Mouse (Mus musculus) stomach, embryonic 15.5 days (tissue): ENCODE results near the gene Tango6. TPM values are rescaled to one million over a fixed set of nuclear protein-coding genes. Genes with fewer than 3 reads are reported as not detected.

Source experiments
- ATAC-seq: fragments of 200-750 bp; cut with Nextera tagmentation; 2 replicates; pipeline ENCODE4 v1.8.0; 2017; ENCODE audit warnings: low read depth, moderate number of reproducible peaks, moderate TSS enrichment; ENCODE audit not compliant: insufficient read depth, low FRiP score
- H3K27ac ChIP-seq: fragments of 300-500 bp; sonication (generic); 2 replicates; pipeline ENCODE4 v1.5.1; 2015; ENCODE audit warnings: mild to moderate bottlenecking, inconsistent platforms
- H3K27me3 ChIP-seq: fragments of 300-500 bp; sonication (generic); replicated peaks from 2 replicates; pipeline ENCODE4 v1.6.1; 2015; ENCODE audit warnings: inconsistent platforms
- H3K36me3 ChIP-seq: fragments of 300-500 bp; sonication (generic); 2 replicates; pipeline ENCODE4 v1.6.1; 2015; ENCODE audit warnings: inconsistent platforms
- H3K4me1 ChIP-seq: fragments of 300-500 bp; sonication (generic); 2 replicates; pipeline ENCODE4 v1.6.1; 2015; ENCODE audit warnings: inconsistent platforms
- H3K4me2 ChIP-seq: fragments of 300-500 bp; sonication (generic); 2 replicates; pipeline ENCODE4 v1.6.1; 2015; ENCODE audit warnings: mild to moderate bottlenecking, inconsistent platforms
- H3K4me3 ChIP-seq: fragments of 300-500 bp; sonication (generic); replicated peaks from 2 replicates; pipeline ENCODE4 v1.5.1; 2015; ENCODE audit warnings: inconsistent platforms
- H3K9ac ChIP-seq: fragments of 300-500 bp; sonication (generic); 2 replicates; pipeline ENCODE4 v1.6.1; 2015; ENCODE audit warnings: inconsistent platforms
- H3K9me3 ChIP-seq: fragments of 300-500 bp; sonication (generic); 2 replicates; pipeline ENCODE4 v1.6.1; 2016; ENCODE audit warnings: inconsistent platforms
- WGBS: fragments of 180-500 bp; shearing (Covaris S2); methylation state at CpG from one replicate; pipeline ENCODE4 v1.1.7; 2015; 5-methylcytosine and 5-hydroxymethylcytosine counted together
- polyA plus RNA-seq: library from polyadenylated mRNA; unstranded; fragments of >200 nt; fragmentation: Nextera tagmentation; extraction: Ambion mirVana; gene quantifications from 2 replicates; pipeline ENCODE4 v1.2.1, GENCODE M21; 2015

Tango6 gene
- polyA plus RNA-seq, 1 experiment from 2014 or later: 7.8 TPM

DNA sequence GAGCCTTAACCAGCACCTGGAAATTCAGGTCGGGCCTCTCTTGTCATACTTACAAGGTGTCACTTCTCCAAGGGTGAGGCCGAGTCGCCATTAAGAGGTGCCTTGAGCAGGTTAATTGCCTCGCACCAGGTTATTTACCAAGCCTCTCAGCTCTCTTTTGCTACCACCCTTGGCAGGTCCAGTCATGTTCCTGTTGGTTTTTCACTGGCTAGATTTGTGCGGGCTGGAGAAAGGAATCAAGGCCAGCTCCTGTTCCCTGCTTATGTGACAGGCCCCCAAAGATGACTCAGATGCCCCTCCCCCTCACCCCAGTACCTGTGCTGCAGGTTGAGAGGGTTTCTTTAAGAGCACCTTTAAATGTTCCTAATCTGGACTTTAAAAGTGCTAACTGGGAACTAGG is 36.1 kb upstream of the Tango6 start:
- 67% methylated on average over 5 of the region's 5 CpGs for WGBS
- no peak overlapping the region for H3K4me3 ChIP-seq
- peak overlapping the region; percentile 22; the same call in 1 of the 2 replicates for H3K4me2 ChIP-seq
- no peak overlapping the region for H3K9ac ChIP-seq
- H3K36me3 ChIP-seq: no peaks in the 10 kb centered on the region
- H3K27ac ChIP-seq: peak overlapping the region; percentile 86
- no peaks in the 10 kb centered on the region for H3K9me3 ChIP-seq
- ATAC-seq: peak; percentile 47
- H3K27me3 ChIP-seq: no peaks in the 10 kb centered on the region
- peaks cover 3% of the 10 kb centered on the region; the same call in 1 of the 2 replicates for H3K4me1 ChIP-seq

- no peaks in the 10 kb centered on the region for H3K27me3 ChIP-seq
- no peaks in the 10 kb centered on the region for H3K9me3 ChIP-seq
- peak overlapping the region; percentile 86 for H3K27ac ChIP-seq
- WGBS: 26% methylated on average over 2 of the region's 2 CpGs
- H3K36me3 ChIP-seq: no peaks in the 10 kb centered on the region
- no peak overlapping the region for H3K9ac ChIP-seq
- peak; percentile 24; the same call in 1 of the 2 replicates for ATAC-seq
- peaks cover 3% of the 10 kb centered on the region; the same call in 1 of the 2 replicates for H3K4me1 ChIP-seq
- H3K4me2 ChIP-seq: peak overlapping the region; percentile 22; the same call in 1 of the 2 replicates
- no peak overlapping the region for H3K4me3 ChIP-seq
Measured at GRCm38 (mm10) chr8:106647387-106647786, 35.5 kb upstream of the Tango6 start.

- Histone ChIP-seq H3K9ac (no peak overlapping the region), H3K9me3 (no peaks in the 10 kb centered on the region), H3K4me1 (peaks cover 3% of the 10 kb centered on the region; the same call in 1 of the 2 replicates), H3K4me3 (no peak overlapping the region), H3K4me2 (no peak overlapping the region), H3K27ac (no peak overlapping the region), H3K27me3 (no peaks in the 10 kb centered on the region), H3K36me3 (no peaks in the 10 kb centered on the region)
- WGBS: 90% methylated on average over 8 of the region's 8 CpGs
- no peak for ATAC-seq
Measured at GRCm38 (mm10) chr8:106648421-106648820, 34.4 kb upstream of the Tango6 start.

DNA sequence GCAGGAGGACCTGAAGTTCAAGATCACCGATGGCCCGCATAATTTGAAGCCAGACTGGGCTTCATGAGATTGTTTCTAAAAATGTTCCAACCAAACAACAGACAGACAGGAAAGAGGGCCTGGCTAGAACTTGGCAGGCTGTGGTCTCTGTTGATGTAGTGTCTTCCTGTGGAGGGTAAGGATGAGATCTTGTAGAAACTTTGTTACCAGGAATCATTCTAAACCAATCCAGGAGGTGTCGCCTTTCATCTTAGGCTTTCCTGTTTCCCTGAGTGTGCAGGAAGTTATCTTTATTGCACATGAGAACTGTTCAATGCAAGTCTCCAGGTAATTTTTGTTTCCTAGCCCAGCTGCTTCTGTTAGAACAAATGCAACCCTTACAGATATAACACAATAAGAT is 30.9 kb upstream of the Tango6 start:
- no peak for ATAC-seq

DNA sequence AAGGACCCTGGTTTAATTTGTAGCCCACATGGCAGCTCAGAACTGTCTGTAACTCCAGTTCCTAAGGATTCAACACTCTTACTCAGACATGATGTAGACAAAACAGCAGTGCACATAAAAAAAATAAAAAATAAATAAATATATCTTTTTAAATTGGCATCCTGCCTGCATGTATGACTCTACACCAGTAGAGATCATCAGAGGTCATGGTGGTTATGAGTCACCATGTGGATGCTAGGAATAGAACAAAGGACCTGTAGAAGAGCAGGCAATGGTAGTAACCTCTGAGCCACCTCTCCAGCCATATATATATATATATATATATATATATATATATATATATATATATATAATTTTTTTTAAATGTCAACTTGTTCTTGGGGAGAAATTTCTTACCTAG is 26.8 kb upstream of the Tango6 start:
- Histone ChIP-seq H3K4me2 (no peak overlapping the region), H3K4me1 (no peaks in the 10 kb centered on the region), H3K9ac (no peak overlapping the region), H3K4me3 (no peak overlapping the region), H3K27ac (no peak overlapping the region), H3K9me3 (no peaks in the 10 kb centered on the region), H3K36me3 (no peaks in the 10 kb centered on the region), H3K27me3 (no peaks in the 10 kb centered on the region)
- ATAC-seq: no peak

More for the DNA sequence above, 30.9 kb upstream of the Tango6 start:
- Histone ChIP-seq H3K4me2 (no peak overlapping the region), H3K4me3 (no peak overlapping the region), H3K4me1 (no peaks in the 10 kb centered on the region), H3K9ac (no peak overlapping the region), H3K9me3 (no peaks in the 10 kb centered on the region), H3K36me3 (no peaks in the 10 kb centered on the region), H3K27ac (no peak overlapping the region), H3K27me3 (no peaks in the 10 kb centered on the region)
- 83% methylated on average over 3 of the region's 3 CpGs for WGBS

- H3K4me2 ChIP-seq: no peak overlapping the region
- 45% methylated on average over 2 of the region's 2 CpGs for WGBS
- no peaks in the 10 kb centered on the region for H3K4me1 ChIP-seq
- no peak overlapping the region for H3K27ac ChIP-seq
- no peak overlapping the region for H3K9ac ChIP-seq
- no peak for ATAC-seq
- H3K4me3 ChIP-seq: no peak overlapping the region
- no peaks in the 10 kb centered on the region for H3K27me3 ChIP-seq
- no peaks in the 10 kb centered on the region for H3K9me3 ChIP-seq
- 0 out of 2 replicates have a peak, but pooled peaks cover 5% of the 10 kb centered on the region for H3K36me3 ChIP-seq
Measured at GRCm38 (mm10) chr8:106672786-106673185, 10.1 kb upstream of the Tango6 start.

GRCm38 (mm10) chr8:106674318-106674717 is 8.6 kb upstream of the Tango6 start:
- Histone ChIP-seq H3K36me3 (0 out of 2 replicates have a peak, but pooled peaks cover under 1% of the 10 kb centered on the region), H3K27ac (no peak overlapping the region), H3K4me2 (no peak overlapping the region), H3K27me3 (no peaks in the 10 kb centered on the region), H3K4me3 (no peak overlapping the region), H3K9me3 (no peaks in the 10 kb centered on the region), H3K9ac (no peak overlapping the region), H3K4me1 (no peaks in the 10 kb centered on the region)
- WGBS: 98% methylated on average over 15 of the region's 15 CpGs
- ATAC-seq: no peak

- H3K9ac ChIP-seq: no peak overlapping the region
- no peak overlapping the region for H3K4me2 ChIP-seq
- H3K27ac ChIP-seq: no peak overlapping the region
- no peak overlapping the region for H3K4me3 ChIP-seq
- no peaks in the 10 kb centered on the region for H3K27me3 ChIP-seq
- H3K4me1 ChIP-seq: no peaks in the 10 kb centered on the region
- WGBS: 79% methylated on average over 8 of the region's 8 CpGs
- H3K36me3 ChIP-seq: no peaks in the 10 kb centered on the region
- H3K9me3 ChIP-seq: no peaks in the 10 kb centered on the region
- no peak for ATAC-seq
Measured at GRCm38 (mm10) chr8:106674894-106675293, 8.0 kb upstream of the Tango6 start.

DNA sequence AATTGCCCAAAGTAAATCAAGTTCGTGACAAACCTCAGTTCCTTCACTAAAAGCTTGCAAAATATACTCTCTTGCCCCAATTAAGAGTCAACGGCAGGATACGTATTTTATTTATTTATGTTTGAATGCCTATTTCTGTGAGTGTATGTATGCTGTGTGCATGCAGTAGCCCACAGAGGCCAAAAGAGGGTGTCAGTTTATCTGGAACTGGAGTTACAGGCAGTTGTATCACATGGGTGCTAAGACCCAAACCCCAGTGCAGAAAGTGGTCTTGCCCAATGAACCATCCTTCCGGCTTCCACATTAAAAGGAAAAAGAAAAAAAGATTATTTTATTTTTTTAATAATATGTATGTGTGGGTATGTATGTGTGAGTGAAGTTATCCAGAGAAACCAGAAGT is 1.5 kb downstream of the Tango6 start:
- Histone ChIP-seq H3K9ac (no peak overlapping the region), H3K4me3 (no peak overlapping the region), H3K36me3 (no peaks in the 10 kb centered on the region), H3K9me3 (no peaks in the 10 kb centered on the region), H3K27me3 (no peaks in the 10 kb centered on the region), H3K4me2 (no peak overlapping the region), H3K4me1 (peaks cover 2% of the 10 kb centered on the region; the same call in 1 of the 2 replicates), H3K27ac (no peak overlapping the region)
- 90% methylated on average over 4 of the region's 4 CpGs for whole genome bisulfite sequencing
- no peak for ATAC-seq

GRCm38 (mm10) chr8:106687479-106687878 is 4.6 kb downstream of the Tango6 start:
- peaks cover 2% of the 10 kb centered on the region; the same call in 1 of the 2 replicates for H3K4me1 ChIP-seq
- H3K27me3 ChIP-seq: no peaks in the 10 kb centered on the region
- WGBS: under 1% methylated on average over 4 of the region's 4 CpGs
- H3K9me3 ChIP-seq: no peaks in the 10 kb centered on the region
- H3K4me2 ChIP-seq: no peak overlapping the region
- no peak for ATAC-seq
- no peak overlapping the region for H3K4me3 ChIP-seq
- no peak overlapping the region for H3K9ac ChIP-seq
- H3K27ac ChIP-seq: no peak overlapping the region
- peaks cover 3% of the 10 kb centered on the region; the same call in 1 of the 2 replicates for H3K36me3 ChIP-seq

DNA sequence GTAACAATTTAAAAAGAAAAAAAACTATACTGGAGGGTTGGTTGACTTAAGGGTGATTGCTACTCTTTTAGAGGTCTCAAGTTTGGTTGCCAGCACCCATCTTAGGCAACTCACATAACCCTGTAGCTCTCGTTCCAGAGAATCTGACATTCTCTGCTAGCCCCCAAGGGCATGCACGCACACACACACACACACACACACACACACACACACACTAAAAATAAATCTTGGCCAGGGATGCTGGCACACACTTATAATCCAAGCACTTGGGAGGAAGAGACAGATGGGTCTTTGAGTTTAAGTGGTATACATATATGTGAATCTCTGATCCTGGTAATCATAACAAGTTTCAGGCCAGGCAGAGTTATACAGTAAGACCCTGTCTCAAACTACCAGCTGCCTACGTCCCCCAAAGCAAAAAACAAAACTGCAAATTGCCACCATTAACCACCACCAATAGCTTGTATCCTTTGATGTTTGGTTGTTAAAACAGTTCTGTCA is 14.9 kb downstream of the Tango6 start:
- Histone ChIP-seq H3K9ac (no peak overlapping the region), H3K27ac (no peak overlapping the region), H3K4me2 (no peak overlapping the region), H3K27me3 (no peaks in the 10 kb centered on the region), H3K9me3 (no peaks in the 10 kb centered on the region), H3K4me3 (no peak overlapping the region), H3K4me1 (no peaks in the 10 kb centered on the region), H3K36me3 (peaks cover 25% of the 10 kb centered on the region)
- 78% methylated on average over 3 of the region's 3 CpGs for WGBS
- ATAC-seq: no peak

GRCm38 (mm10) chr8:106699588-106699987 is 16.7 kb downstream of the Tango6 start:
- Histone ChIP-seq H3K36me3 (peaks cover 25% of the 10 kb centered on the region), H3K27me3 (no peaks in the 10 kb centered on the region), H3K4me3 (no peak overlapping the region), H3K4me1 (no peaks in the 10 kb centered on the region), H3K4me2 (no peak overlapping the region), H3K27ac (no peak overlapping the region), H3K9ac (no peak overlapping the region), H3K9me3 (no peaks in the 10 kb centered on the region)
- ATAC-seq: no peak
- 69% methylated on average over 5 of the region's 5 CpGs for WGBS

GRCm38 (mm10) chr8:106700131-106700530 is 17.3 kb downstream of the Tango6 start:
- H3K4me2 ChIP-seq: no peak overlapping the region
- H3K27me3 ChIP-seq: no peaks in the 10 kb centered on the region
- peaks cover 25% of the 10 kb centered on the region for H3K36me3 ChIP-seq
- H3K27ac ChIP-seq: no peak overlapping the region
- H3K4me3 ChIP-seq: no peak overlapping the region
- no peak for ATAC-seq
- no peaks in the 10 kb centered on the region for H3K9me3 ChIP-seq
- no peak overlapping the region for H3K9ac ChIP-seq
- 92% methylated on average over 6 of the region's 6 CpGs for WGBS
- no peaks in the 10 kb centered on the region for H3K4me1 ChIP-seq
